Mouse (Mus musculus) c-Kit-positive CD71-positive TER-119-positive erythroid progenitor cells, embryonic 14.5 days (primary cell): ENCODE data around the gene Ccr2.
"Not testable (repeated sequence)": the region's sequence is repeated elsewhere in the genome, so short reads cannot be mapped to it uniquely, and the experiment has no call there.

Experiments
- DNase-seq: peaks from one replicate; pipeline ENCODE4 v3.0.0-alpha.2; 2013; ENCODE audit warnings: low spot score

Gene Ccr2

GRCm38 (mm10) chr9:124118489-124118888, 16.7 kb downstream of the Ccr2 start:
- DNase-seq = peak; percentile 47

GRCm38 (mm10) chr9:124121387-124122184, 19.8 kb downstream of the Ccr2 start, which contains the start of gene Ccr5:
Ccr5 (plus strand) TSS chr9:124121543.
- DNase-seq = no peak

GRCm38 (mm10) chr9:124125576-124125975, 23.8 kb downstream of the Ccr2 start:
- no peak for DNase-seq

GRCm38 (mm10) chr9:124126373-124126772, 24.6 kb downstream of the Ccr2 start:
- DNase-seq = no peak

GRCm38 (mm10) chr9:124127412-124127811, 25.7 kb downstream of the Ccr2 start:
- no peak for DNase-seq

GRCm38 (mm10) chr9:124128379-124128778, 26.6 kb downstream of the Ccr2 start:
- DNase-seq = peak; percentile 69

GRCm38 (mm10) chr9:124132899-124133298, 31.1 kb downstream of the Ccr2 start:
- not testable (repeated sequence) for DNase-seq

- DNase-seq = not testable (repeated sequence)
These were observed 33.2 kb downstream of the Ccr2 start for GRCm38 (mm10) chr9:124134919-124135318.

- DNase-seq = no peak
These were observed 35.9 kb downstream of the Ccr2 start for GRCm38 (mm10) chr9:124137619-124138018.

- peak; percentile 76 for DNase-seq
These were observed 36.5 kb downstream of the Ccr2 start for GRCm38 (mm10) chr9:124138055-124138775.

GRCm38 (mm10) chr9:124143678-124144077, 41.9 kb downstream of the Ccr2 start:
- DNase-seq = no peak

- no peak for DNase-seq
These were observed 44.6 kb downstream of the Ccr2 start for GRCm38 (mm10) chr9:124146307-124146706.
